27 mouse cellular contexts compared by ENCODE assay signal in the genomic region with DNA sequence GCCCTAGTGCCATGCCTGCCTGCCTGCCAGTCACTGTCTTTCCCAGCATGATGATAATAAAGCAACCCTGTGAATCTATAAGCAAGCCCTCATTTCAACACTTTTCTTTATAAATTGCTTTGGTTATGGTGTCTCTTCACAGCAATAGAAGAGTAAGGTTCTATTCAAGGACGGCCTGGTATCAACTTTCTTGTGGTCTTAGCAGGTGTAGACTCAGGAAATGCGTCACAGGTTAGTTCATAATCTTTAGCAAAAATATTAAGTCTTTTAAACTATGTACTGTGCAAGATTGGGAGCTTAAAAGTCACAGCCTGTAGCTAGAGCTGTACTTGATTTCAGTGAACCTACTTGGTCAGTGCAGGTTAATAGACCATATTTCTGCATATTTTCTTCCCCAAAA. TPM values are rescaled to one million over a fixed set of nuclear protein-coding genes. Genes with fewer than 3 reads are reported as not detected.
DNase-seq lines count a peak whose midpoint lies in the region; ATAC-seq lines count a peak whose summit lies in the region.
"Had no signal": no experiment of that assay in that cellular context is flagged by ENCODE, and none has a peak within 500 bp of the region (broad histone marks: within the 10 kb centered on the region; RNA-seq: fewer than 3 reads in every experiment).

No protein-coding gene starts in this region.

- no peak overlapping the region for H3K27ac ChIP-seq in forebrain, embryonic 11.5 days (ENCODE audit: low read depth, low read length)
- H3K27ac ChIP-seq: embryonic facial prominence, embryonic 13.5 days; embryonic facial prominence, embryonic 15.5 days; forebrain, embryonic 10.5 days; forebrain, embryonic 13.5 days; forebrain, embryonic 15.5 days had no signal

- peak; percentile 67 for ATAC-seq in activated CD4-positive, CD25-positive, alpha-beta regulatory T cell, adult 4 months
- peak; percentile 56 for ATAC-seq in inflammation-experienced regulatory T-cells, adult 6 months
- no peak for ATAC-seq in forebrain, embryonic 11.5 days (replicated peaks; ENCODE audit: low FRiP score)
- ATAC-seq: forebrain, embryonic 13.5 days; forebrain, embryonic 15.5 days; forebrain, postnatal 0 days; Patski had no signal

- peak; percentile 33 for DNase-seq in thymus, postnatal 0 days (ENCODE audit: low spot score)
- DNase-seq in thymus, postnatal 36 days, result no peak
- DNase-seq in layer of hippocampus, adult 8-10 months (ENCODE audit: low spot score in 2 of 2), result no peak
- no peak for DNase-seq in forebrain, embryonic 11.5 days (ENCODE audit: low spot score)
- DNase-seq: adrenal gland, adult 2 months; adrenal gland, postnatal 10 days; adrenal gland, postnatal 25 days; B cell, adult 2 months; cerebellum, adult 11 months; cerebellum, adult 18-20 months; cerebellum, adult 8-10 months; cerebellum, adult 9-11 months; cerebellum, postnatal 14 days; cerebellum, postnatal 36 days; embryo, embryonic 11 days; forebrain, postnatal 0 days had no signal

- H3K9me3 ChIP-seq in forebrain, embryonic 11.5 days (ENCODE audit: control insufficient read depth, low read length), result no peaks in the 10 kb centered on the region
- H3K9me3 ChIP-seq: embryonic facial prominence, embryonic 13.5 days; embryonic facial prominence, embryonic 15.5 days; forebrain, embryonic 10.5 days; forebrain, embryonic 13.5 days; forebrain, embryonic 15.5 days had no signal

- no peaks in the 10 kb centered on the region for H3K4me1 ChIP-seq in forebrain, embryonic 11.5 days (replicated peaks; ENCODE audit: control insufficient read depth, insufficient read depth, low read length)
- H3K4me1 ChIP-seq: embryonic facial prominence, embryonic 13.5 days; embryonic facial prominence, embryonic 15.5 days; forebrain, embryonic 10.5 days; forebrain, embryonic 13.5 days; forebrain, embryonic 15.5 days had no signal

- no peaks in the 10 kb centered on the region for H3K27me3 ChIP-seq in forebrain, embryonic 11.5 days (ENCODE audit: control insufficient read depth, insufficient read depth, low read length)
- H3K27me3 ChIP-seq: CH12.LX; embryonic facial prominence, embryonic 13.5 days; embryonic facial prominence, embryonic 15.5 days; forebrain, embryonic 13.5 days; forebrain, embryonic 15.5 days; Patski had no signal

- H3K36me3 ChIP-seq in forebrain, embryonic 11.5 days (ENCODE audit: control insufficient read depth, insufficient read depth, low read length), result no peaks in the 10 kb centered on the region
- H3K36me3 ChIP-seq: embryonic facial prominence, embryonic 13.5 days; embryonic facial prominence, embryonic 15.5 days; forebrain, embryonic 10.5 days; forebrain, embryonic 15.5 days; G1E had no signal

- no peak overlapping the region for H3K4me2 ChIP-seq in forebrain, embryonic 11.5 days (ENCODE audit: low read depth, low read length, severe bottlenecking)
- H3K4me2 ChIP-seq: embryonic facial prominence, embryonic 13.5 days; embryonic facial prominence, embryonic 15.5 days; forebrain, embryonic 13.5 days; forebrain, embryonic 15.5 days had no signal

- no peak overlapping the region for H3K9ac ChIP-seq in forebrain, embryonic 11.5 days (ENCODE audit: low read length)
- H3K9ac ChIP-seq: embryonic facial prominence, embryonic 13.5 days; embryonic facial prominence, embryonic 15.5 days; forebrain, embryonic 13.5 days; forebrain, embryonic 15.5 days; forebrain, postnatal 0 days had no signal

- no peak overlapping the region for H3K4me3 ChIP-seq in forebrain, embryonic 11.5 days (ENCODE audit: low read depth, low read length)
- H3K4me3 ChIP-seq: embryonic facial prominence, embryonic 13.5 days; embryonic facial prominence, embryonic 15.5 days; erythroblast, embryonic 14.5 days; forebrain, embryonic 10.5 days; forebrain, embryonic 13.5 days; forebrain, embryonic 15.5 days had no signal

- 79% methylated on average over 2 of the region's 2 CpGs for WGBS in forebrain, embryonic 11.5 days

RNA-seq across cellular contexts. Expression of a gene that starts 24.0 kb away (rescaled TPM):
- polyA plus RNA-seq in thymus, postnatal 0 days (2015; fragmentation: Nextera tagmentation; extraction: Ambion mirVana), result 6.1 and 6.7 TPM in 2 replicates
- 1 to 10 TPM; 6.1 to 9.2 TPM for polyA plus RNA-seq in activated CD4-positive, CD25-positive, alpha-beta regulatory T cell, adult 4 months (2017; shearing (Covaris generic))
- polyA plus RNA-seq in inflammation-experienced regulatory T-cells, adult 6 months (2017; shearing (Covaris generic)), result 1 to 10 TPM; 6.3 to 9.2 (median 7.5) TPM
- 1 to 10 TPM; 6.9 to 8.9 (median 7.6) TPM for total RNA-seq in layer of hippocampus, adult 8-10 months (2022)
- polyA plus RNA-seq in forebrain, embryonic 11.5 days (2014; fragmentation: Nextera tagmentation; extraction: Ambion mirVana), result 1.8 and 2.0 TPM in 2 replicates
- polyA plus RNA-seq: G1E had no signal
